Mouse (Mus musculus) bone marrow, adult 2 months (tissue): ENCODE results near the gene Pibf1. TPM values are rescaled to one million over a fixed set of nuclear protein-coding genes. Genes with fewer than 3 reads are reported as not detected.

ENCODE experiments used
- H3K27ac ChIP-seq: fragments of 200-500 bp; 2 replicates; pipeline ENCODE4 v1.5.1; 2012; ENCODE audit warnings: low read depth, mild to moderate bottlenecking, control low read depth, inconsistent platforms, low read length; ENCODE audit not compliant: control insufficient read depth, poor library complexity, insufficient read depth
- H3K4me1 ChIP-seq: fragments of 200-500 bp; 2 replicates; pipeline ENCODE4 v1.6.1; 2011; ENCODE audit warnings: low read length; ENCODE audit not compliant: control insufficient read depth, insufficient read depth
- H3K4me3 ChIP-seq: fragments of 200-500 bp; replicated peaks from 2 replicates; pipeline ENCODE3; 2011; ENCODE audit warnings: mild to moderate bottlenecking, low read depth, low read length, control low read depth; ENCODE audit not compliant: control insufficient read depth
- CTCF ChIP-seq: fragments of 200-500 bp; IDR thresholded peaks from 2 replicates; pipeline ENCODE4 v1.5.1; 2011; ENCODE audit warnings: low read length, control low read depth; ENCODE audit not compliant: control insufficient read depth, insufficient read depth
- POLR2A ChIP-seq: fragments of 200-500 bp; IDR thresholded peaks from 2 replicates; pipeline ENCODE4 v1.6.1; 2011; ENCODE audit warnings: low read depth, mild to moderate bottlenecking, control low read depth, low read length, borderline replicate concordance; ENCODE audit not compliant: control insufficient read depth
- WGBS: fragments of 180-500 bp; shearing (Covaris S2); methylation state at CpG from one replicate; pipeline ENCODE4 v1.1.7; 2018; 5-methylcytosine and 5-hydroxymethylcytosine counted together
- polyA plus RNA-seq: library from polyadenylated mRNA; stranded (reverse); fragments of >200 nt; gene quantifications from 2 replicates; pipeline ENCODE4 v1.2.4, GENCODE M21; 2011; ENCODE audit warnings: low replicate concordance; ENCODE audit not compliant: missing spikeins, insufficient read depth, insufficient read length

Pibf1 gene
- polyA plus RNA-seq, 1 experiment = 5.9 TPM

DNA sequence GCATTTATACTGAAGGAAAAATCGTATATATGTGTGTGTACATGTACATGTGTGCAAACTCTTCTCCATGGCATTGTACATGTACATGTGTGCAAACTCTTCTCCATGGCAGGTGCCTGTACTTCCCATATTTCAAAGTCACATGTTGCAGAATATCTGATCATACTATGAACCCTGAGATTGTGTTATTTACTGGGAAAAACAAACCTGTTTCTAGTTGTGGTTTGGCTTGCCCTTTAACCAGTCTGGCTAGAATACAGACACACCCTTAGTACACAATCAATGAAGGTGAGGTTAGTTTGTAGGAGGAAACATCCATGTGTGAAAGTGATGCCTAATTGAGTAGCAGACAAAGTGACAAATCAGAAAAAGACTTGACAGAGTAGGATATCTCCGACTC lies 29.8 kb downstream of the Pibf1 start:
- no peak for TF ChIP-seq POLR2A
- TF ChIP-seq CTCF = no peak
- Histone ChIP-seq H3K4me3 (no peak overlapping the region), H3K4me1 (no peaks in the 10 kb centered on the region; the same call in 1 of the 2 replicates), H3K27ac (no peak overlapping the region)
- 85% methylated on average over 2 of the region's 2 CpGs for WGBS

DNA sequence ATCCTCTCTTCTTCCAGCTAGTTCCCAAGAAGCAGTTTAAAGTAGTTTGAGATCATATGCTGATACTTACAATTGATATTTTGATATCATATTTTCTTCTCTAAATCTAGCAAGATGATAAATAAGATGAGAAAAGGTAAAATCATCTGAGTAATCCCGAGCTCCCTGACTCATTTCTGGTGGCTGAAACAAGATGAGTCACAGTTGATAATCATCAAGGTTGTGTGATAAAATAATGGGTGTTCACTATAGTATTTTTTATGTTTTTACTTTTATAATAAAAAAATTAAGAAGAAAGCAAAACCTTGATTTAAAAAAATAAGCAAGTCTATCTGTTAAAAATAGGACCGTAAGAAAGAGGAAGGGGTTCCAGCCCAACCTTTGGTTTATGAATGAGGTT lies 34.8 kb downstream of the Pibf1 start:
- H3K27ac ChIP-seq = no peak overlapping the region
- WGBS = 79% methylated on average over 2 of the region's 2 CpGs
- TF ChIP-seq POLR2A (no peak), CTCF (no peak)
- H3K4me1 ChIP-seq = no peaks in the 10 kb centered on the region; the same call in 1 of the 2 replicates
- no peak overlapping the region for H3K4me3 ChIP-seq

- 93% methylated on average over 9 of the region's 9 CpGs for WGBS
- TF ChIP-seq CTCF (no peak), POLR2A (no peak)
- Histone ChIP-seq H3K4me1 (no peaks in the 10 kb centered on the region; the same call in 1 of the 2 replicates), H3K4me3 (no peak overlapping the region), H3K27ac (no peak overlapping the region)
Measured at GRCm38 (mm10) chr14:99135761-99136160, 36.5 kb downstream of the Pibf1 start.

GRCm38 (mm10) chr14:99136297-99136696 lies 37.1 kb downstream of the Pibf1 start:
- Histone ChIP-seq H3K4me3 (no peak overlapping the region), H3K27ac (no peak overlapping the region), H3K4me1 (no peaks in the 10 kb centered on the region; the same call in 1 of the 2 replicates)
- TF ChIP-seq POLR2A (no peak), CTCF (no peak)
- 97% methylated on average over 16 of the region's 16 CpGs for WGBS

DNA sequence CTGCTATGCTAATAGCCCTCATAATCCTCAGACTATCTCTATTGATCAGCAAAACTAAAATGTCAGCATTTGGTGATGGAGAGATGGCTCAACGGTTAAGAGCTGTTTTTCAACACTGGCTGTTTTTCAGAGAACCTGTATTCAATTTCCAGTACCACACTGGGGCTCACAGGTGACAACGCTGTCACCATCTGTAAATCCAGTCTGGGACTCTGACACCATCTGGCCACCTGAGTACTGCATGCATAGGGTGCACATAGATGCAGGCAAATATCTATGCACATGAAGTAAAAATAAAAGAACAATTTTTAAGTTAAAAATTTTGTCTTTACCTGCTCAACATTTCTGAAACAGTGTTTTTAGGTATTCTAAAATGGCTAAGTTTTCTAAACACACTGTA lies 40.8 kb downstream of the Pibf1 start:
- no peak for TF ChIP-seq CTCF
- TF ChIP-seq POLR2A = no peak
- H3K4me3 ChIP-seq = no peak overlapping the region
- no peak overlapping the region for H3K27ac ChIP-seq
- 97% methylated on average over 2 of the region's 2 CpGs for WGBS
- no peaks in the 10 kb centered on the region for H3K4me1 ChIP-seq

DNA sequence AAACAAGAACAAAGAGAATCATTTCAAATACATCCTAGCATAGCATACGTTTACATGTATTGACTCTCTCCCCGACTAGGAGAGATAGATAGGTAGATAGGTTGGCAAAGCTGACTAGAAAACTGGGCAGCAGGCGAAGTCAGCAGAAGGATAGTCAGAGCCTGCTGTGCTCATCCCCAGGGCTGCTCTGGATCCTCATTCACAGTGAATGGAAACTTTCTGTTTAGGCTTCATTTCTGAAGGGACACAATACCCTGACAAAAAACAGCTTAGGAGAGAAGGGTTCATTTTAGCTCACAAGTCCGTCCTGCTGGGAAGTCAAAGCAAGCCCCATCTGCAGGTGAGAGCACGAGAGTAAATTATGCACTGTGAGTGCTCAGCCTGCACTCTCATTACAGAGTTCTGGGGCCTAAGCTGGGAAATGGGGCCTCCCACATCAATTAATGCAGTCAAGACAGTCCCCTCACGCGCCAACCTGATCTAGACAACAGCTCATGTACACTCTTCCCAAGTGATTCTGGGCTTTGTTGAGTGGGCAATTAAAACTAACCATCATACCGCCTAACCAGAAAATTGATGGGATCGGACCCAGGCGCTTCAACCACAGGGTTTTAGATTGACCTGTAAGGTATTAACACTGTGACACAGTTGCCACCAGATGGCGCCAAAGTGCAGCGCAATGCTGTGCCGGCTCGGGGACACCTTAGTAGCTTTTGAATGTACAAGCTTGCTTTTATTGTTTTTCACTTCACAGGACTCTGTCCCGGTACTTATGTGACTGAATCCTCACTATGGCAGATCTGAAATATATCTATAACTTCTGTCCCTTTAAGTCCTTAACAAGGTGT lies 42.8 kb downstream of the Pibf1 start:
- 45% methylated on average over 15 of the region's 15 CpGs for WGBS
- TF ChIP-seq CTCF = peak; percentile 91
- TF ChIP-seq POLR2A = no peak
- H3K4me3 ChIP-seq = no peak overlapping the region
- no peak overlapping the region for H3K27ac ChIP-seq
- no peaks in the 10 kb centered on the region for H3K4me1 ChIP-seq

- peaks cover 3% of the 10 kb centered on the region for H3K4me1 ChIP-seq
- no peak for TF ChIP-seq CTCF
- TF ChIP-seq POLR2A = no peak
- WGBS = 90% methylated on average over 1 of the region's 1 CpGs
- no peak overlapping the region for H3K4me3 ChIP-seq
- no peak overlapping the region for H3K27ac ChIP-seq
Measured at GRCm38 (mm10) chr14:99146841-99147240, 47.6 kb downstream of the Pibf1 start.

- Histone ChIP-seq H3K4me1 (peaks cover 3% of the 10 kb centered on the region), H3K4me3 (no peak overlapping the region), H3K27ac (no peak overlapping the region)
- TF ChIP-seq CTCF (no peak), POLR2A (no peak)
- WGBS = 75% methylated on average over 4 of the region's 4 CpGs
Measured at GRCm38 (mm10) chr14:99152683-99153082, 53.5 kb downstream of the Pibf1 start.
